Mouse (Mus musculus) heart, postnatal 25 days (tissue): ENCODE results near the gene Ifit3b. TPM values are rescaled to one million over a fixed set of nuclear protein-coding genes. Genes with fewer than 3 reads are reported as not detected.
A peak's percentile ranks its signal among the peaks of the same experiment; 100 is the strongest.
"Not testable (repeated sequence)": the region's sequence is repeated elsewhere in the genome, so short reads cannot be mapped to it uniquely, and the experiment has no call there.

Experiments
- DNase-seq: peaks from one replicate; pipeline ENCODE4 v3.0.0; 2022; ENCODE audit warnings: low spot score
- intact Hi-C: fragments of 180-260 bp; cut with DNase I; formaldehyde crosslinking; loops from one replicate; pipeline ENCODE4 v1.15.1; 2025
- total RNA-seq, 2 experiments: library from RNA; stranded (reverse); gene quantifications; 2 replicates each; pipeline ENCODE4 v1.2.3; 2021

Ifit3b gene
- total RNA-seq, 2 experiments from 2014 or later: 1.1 TPM

- DNase-seq, intact Hi-C loops: not testable (repeated sequence)
Measured at GRCm38 (mm10) chr19:34601888-34602287, 5.9 kb upstream of the Ifit3b start, which contains the start of gene Ifit1bl1. Gene Ifit1bl1, minus strand, starts transcription at chr19:34601956.

GRCm38 (mm10) chr19:34605472-34605871 lies 2.3 kb upstream of the Ifit3b start:
- intact Hi-C loops: loop anchor here (2.0 kb wide), 1 partner anchor 17 kb away; no protein-coding TSS in a partner anchor
- DNase-seq: no peak

GRCm38 (mm10) chr19:34610118-34610517 lies 2.3 kb downstream of the Ifit3b start:
- DNase-seq, intact Hi-C loops: not testable (repeated sequence)

GRCm38 (mm10) chr19:34612243-34613001 lies 4.7 kb downstream of the Ifit3b start:
- DNase-seq, intact Hi-C loops: not testable (repeated sequence)

- DNase-seq: no peak
- intact Hi-C loops: no loop called here
Measured at GRCm38 (mm10) chr19:34620871-34621270, 13.1 kb downstream of the Ifit3b start.

- DNase-seq: no peak
Measured at GRCm38 (mm10) chr19:34623781-34624180, 16.0 kb downstream of the Ifit3b start.

GRCm38 (mm10) chr19:34624663-34625062 lies 16.9 kb downstream of the Ifit3b start:
- DNase-seq: no peak
- intact Hi-C loops: no loop called here

More at GRCm38 (mm10) chr19:34623781-34624180, 16.0 kb downstream of the Ifit3b start:
- intact Hi-C loops: no loop called here

GRCm38 (mm10) chr19:34627496-34627895 lies 19.7 kb downstream of the Ifit3b start:
- DNase-seq: no peak
- intact Hi-C loops: no loop called here

GRCm38 (mm10) chr19:34631487-34631886 lies 23.7 kb downstream of the Ifit3b start:
- intact Hi-C loops: no loop called here
- DNase-seq: no peak

- no peak for DNase-seq
- intact Hi-C loops: no loop called here
Measured at GRCm38 (mm10) chr19:34633484-34633883, 25.7 kb downstream of the Ifit3b start.

GRCm38 (mm10) chr19:34636933-34637557 lies 29.3 kb downstream of the Ifit3b start:
- DNase-seq: peak; percentile 12
- intact Hi-C loops: loop anchor here (1.0 to 5.0 kb wide), 4 partner anchors 89 to 393 kb away; no protein-coding TSS in a partner anchor

GRCm38 (mm10) chr19:34640623-34641022 lies 32.9 kb downstream of the Ifit3b start, which contains the start of the genes Ifit1bl2 and Ifit1:
Gene Ifit1bl2, minus strand, starts transcription at chr19:34640743.
Gene Ifit1, plus strand, starts transcription at chr19:34640871.
- DNase-seq: no peak
- intact Hi-C loops: no loop called here

GRCm38 (mm10) chr19:34642616-34643015 lies 34.8 kb downstream of the Ifit3b start:
- no peak for DNase-seq
- intact Hi-C loops: no loop called here

- intact Hi-C loops, DNase-seq: not testable (repeated sequence)
Measured at GRCm38 (mm10) chr19:34647630-34648029, 39.9 kb downstream of the Ifit3b start.

GRCm38 (mm10) chr19:34650276-34650675 lies 42.5 kb downstream of the Ifit3b start:
- no peak for DNase-seq
- intact Hi-C loops: no loop called here

- no peak for DNase-seq
- intact Hi-C loops: no loop called here
Measured at GRCm38 (mm10) chr19:34650997-34651396, 43.2 kb downstream of the Ifit3b start.

GRCm38 (mm10) chr19:34655227-34655805 lies 47.5 kb downstream of the Ifit3b start:
- DNase-seq: no peak
- intact Hi-C loops: no loop called here

GRCm38 (mm10) chr19:34656511-34657298 lies 48.9 kb downstream of the Ifit3b start:
- no peak for DNase-seq
- intact Hi-C loops: no loop called here

GRCm38 (mm10) chr19:34662067-34662507 lies 54.3 kb downstream of the Ifit3b start:
- peak; percentile 40 for DNase-seq
- intact Hi-C loops: loop anchor here (10.0 kb wide), 1 partner anchor 263 kb away; the partner anchor contains the start of gene Kif20b

- intact Hi-C loops: loop anchor here (10.0 kb wide), 1 partner anchor 262 kb away; the partner anchor contains the start of gene Kif20b
- no peak for DNase-seq
Measured at GRCm38 (mm10) chr19:34662740-34663139, 55.0 kb downstream of the Ifit3b start.
